Mouse (Mus musculus): Measurements from ENCODE around the gene Tnn.

Gene Tnn

DNA sequence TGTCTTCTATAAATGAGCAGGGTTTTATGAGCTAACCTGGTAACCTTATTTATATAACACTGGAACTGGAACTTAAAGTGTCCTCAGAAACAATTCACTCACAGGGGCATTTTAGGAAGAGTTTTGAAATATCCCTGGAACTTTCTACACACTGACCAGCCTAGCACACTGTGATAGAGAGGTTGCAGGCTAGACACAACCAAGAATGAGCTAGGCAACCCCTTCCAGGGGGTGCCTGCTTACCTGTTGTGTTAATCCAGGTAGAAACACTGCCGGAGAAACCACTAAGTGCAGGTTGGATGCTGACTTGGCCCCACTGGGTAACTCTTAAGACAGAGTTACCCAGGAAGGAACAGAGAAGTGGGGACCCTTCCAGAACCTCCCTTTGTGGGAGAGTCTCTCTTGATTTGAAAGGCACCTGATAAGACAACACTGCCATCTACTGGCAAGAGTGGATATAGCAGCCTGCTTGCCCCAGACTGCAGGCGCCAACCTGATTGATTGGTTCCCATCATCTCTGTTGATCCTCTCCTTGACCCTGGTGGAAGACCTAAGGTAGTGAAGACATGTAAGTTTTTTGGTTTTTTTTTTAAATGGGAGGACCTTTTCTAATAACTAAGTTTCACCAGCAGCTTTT lies 72.5 kb downstream of the Tnn start:
- peak; percentile 91 to 92 for DNase-seq

DNA sequence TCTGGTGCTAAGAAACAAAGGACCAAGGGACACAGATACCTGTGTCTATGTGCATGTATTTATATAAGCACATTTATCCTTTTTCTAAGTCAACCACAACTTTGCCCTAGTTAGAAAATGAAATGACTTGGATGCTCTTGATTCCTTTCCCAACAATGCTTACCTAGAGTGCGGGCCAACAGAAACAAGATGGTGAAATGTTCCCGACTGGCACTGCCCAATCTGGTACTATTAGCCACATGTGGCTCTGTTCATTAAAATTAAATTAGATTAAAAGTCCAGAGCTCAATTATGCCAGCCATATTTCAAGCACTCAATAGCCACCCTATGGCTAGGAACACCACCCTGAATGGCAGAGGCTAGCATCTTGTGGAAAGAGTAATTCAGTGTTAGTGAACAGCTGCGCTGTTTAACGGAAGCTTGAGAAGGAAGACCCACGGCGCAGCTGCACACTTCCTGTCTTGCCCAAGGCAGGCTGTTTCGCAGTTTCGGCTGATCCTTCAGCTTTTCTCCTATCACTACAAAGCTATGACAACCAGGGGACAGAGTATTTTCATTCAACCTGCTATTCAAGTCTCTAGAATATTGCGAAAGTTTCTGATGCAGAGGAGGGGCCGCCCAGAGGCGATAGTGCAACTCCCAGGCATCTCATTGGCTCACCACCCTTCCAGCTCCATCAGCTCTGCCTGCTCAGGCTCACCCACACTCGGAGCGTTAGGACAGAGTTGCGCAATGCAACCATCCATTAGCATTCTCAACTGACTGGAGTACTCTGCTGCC lies 74.3 kb downstream of the Tnn start:
- peak; percentile 52 to 55 for DNase-seq

DNA sequence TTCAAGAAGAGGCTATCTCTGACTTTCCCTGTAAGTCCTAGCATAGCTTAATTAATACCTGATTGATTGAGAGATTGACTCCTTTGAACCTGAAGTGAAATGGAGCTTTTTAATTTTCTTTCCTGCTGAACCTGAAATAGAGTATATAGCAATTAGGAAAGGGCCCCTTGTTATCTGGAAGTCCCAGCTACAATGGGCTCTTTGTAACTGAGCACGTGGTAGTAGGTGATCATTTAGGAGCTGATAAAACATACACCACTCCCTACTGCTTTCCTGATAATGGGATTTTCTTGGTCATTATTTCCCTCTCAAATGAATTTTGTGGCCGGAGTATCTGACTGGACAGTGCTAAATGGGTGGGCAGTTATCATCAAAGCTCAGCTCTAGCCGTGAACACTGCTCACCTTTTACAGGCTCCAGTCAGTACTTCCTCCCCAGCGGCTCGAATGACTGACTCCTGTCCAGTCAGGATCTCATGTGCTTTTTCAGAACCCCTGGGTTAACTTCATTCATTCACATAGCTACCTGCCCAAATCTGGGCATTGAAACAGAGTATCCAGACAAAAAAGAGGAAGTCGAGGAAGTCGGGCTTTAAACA lies 88.7 kb downstream of the Tnn start:
- DNase-seq: no peak

DNA sequence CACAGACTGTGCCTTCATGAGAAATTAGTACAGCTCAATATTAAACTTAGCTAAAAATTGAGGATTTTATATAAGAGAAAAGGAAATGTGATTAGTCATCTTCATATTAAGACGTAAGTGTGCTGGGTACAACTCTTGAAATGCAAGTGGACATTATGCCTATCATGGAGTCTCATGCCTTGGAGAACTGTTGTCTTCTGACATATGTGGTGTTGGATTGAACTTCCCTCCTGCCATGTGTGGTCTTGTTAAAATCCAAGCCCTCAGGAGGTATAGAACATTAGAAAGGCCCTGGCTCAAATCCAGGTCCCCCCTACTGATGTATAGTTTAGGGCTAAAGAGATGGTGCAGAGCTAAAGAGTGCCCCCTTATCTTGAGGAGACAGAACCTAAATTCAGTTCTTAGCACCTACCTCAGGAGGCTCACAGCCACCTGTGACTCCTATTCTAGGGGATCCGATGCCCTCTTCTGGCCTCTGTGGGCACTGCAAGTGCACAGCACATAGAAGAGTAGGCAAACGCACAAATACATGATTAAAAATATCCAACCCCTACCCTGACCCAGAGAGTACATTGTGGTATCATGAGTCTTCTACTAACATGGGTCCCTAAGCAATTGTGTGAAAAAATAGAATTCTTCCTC lies 91.5 kb downstream of the Tnn start:
- DNase-seq: peak; percentile 85 to 86

DNA sequence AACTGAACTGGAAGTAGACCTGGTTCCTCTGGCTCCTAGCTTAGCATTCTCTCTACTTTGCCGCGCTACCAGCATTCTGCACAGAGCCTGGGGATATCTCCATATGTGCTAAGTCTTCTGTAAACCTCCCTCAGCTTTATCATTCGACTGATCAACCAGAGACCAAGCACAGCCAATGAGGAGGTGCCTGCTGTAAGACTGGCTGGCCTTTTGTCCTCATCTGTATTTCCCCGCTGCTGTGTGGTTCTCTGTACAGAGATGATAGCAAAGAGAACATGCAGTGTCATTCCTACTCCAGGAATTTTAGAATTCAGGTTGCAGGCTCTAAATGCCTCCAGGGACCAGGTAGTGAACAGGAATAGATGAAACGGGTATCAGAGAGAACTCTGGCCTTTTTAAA lies 92.1 kb downstream of the Tnn start:
- no peak for DNase-seq

GRCm38 (mm10) chr1:160060542-160060941 lies 92.8 kb downstream of the Tnn start:
- DNase-seq: no peak

DNA sequence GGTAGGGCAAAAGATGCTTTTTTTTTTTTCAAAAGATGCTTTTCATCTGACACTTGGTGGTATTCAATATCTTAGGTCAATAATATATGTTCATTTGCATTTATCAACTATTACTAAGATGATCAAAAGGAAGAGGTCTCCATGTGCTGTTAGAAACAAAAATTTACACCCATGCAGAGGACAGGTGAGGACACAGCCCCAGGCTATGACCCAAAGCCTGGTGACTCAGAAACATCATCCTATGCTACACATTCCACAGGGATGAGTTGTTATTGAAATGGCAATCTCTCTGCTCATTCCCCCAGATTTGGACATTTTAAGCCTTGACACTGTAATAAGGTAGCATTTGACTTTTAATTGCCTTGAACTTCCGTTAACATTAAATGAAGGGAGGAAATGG lies 93.5 kb downstream of the Tnn start:
- no peak for DNase-seq

GRCm38 (mm10) chr1:160057657-160058056 lies 95.7 kb downstream of the Tnn start:
- no peak for DNase-seq

- DNase-seq: peak in 1 of 2 experiments; percentile 37
Measured at GRCm38 (mm10) chr1:160054366-160055078, 98.9 kb downstream of the Tnn start.

- no peak for DNase-seq
Measured at GRCm38 (mm10) chr1:160053510-160054305, 99.7 kb downstream of the Tnn start.

- peak; percentile 74 to 77 for DNase-seq
Measured at GRCm38 (mm10) chr1:160052556-160053315, 100.6 kb downstream of the Tnn start.

GRCm38 (mm10) chr1:160050898-160051297 lies 102.5 kb downstream of the Tnn start:
- no peak for DNase-seq

DNA sequence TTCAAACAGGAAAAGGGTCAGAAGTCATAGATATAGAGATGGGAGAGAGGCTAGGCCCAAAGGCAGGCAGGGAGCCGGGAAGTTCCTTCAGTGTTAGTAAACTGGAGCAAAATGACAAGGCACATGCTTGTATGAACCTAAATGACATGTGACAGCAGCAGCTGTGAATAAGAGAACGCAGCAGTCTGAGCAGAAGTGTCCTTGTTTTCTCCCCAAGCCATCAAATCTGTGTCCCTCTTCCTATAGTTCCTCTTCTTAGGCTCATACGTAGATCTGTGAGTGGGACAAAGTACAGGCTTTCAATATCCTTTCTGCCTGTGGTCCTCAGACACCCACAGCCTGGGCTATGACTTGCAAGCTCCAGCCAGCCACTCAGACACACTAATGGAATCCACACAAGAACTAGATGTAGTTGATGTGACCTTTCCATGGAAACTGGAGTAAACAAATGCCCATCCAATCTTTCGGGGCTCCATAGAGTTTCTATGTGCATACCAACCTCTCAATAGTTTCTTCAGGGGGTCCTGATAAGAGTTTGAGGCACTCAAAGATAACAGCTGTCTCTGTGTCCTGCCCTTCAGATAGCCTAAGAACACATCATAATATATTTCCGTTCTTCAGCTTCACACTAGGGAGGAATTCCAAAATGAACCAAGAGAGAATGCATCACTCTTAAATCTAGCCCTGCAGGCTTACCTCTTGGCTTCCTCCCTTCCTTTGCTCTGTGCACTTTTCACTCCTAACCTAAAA lies 104.1 kb downstream of the Tnn start:
- DNase-seq: peak in 1 of 2 experiments; percentile 3

DNA sequence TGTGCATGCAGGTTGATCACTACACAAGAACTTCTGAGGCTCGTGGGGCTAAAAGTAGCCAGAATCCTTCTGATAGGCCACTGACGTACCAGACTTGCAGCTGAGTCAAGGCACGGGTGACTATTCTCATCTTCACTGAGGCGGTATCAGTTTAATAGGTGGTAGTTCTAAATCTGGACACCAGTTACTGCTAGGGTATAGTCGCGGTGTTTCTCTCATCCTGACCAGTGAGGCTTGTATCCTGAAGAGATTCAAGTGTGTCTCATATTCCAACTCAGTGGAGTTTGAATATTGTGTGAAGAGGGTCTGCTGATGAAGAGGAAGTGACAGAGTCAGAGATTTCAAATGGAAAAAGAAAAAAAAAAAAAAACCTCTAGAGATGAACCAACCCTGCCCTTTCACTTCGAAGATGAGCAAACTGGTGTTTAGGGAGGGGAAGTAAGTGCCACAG lies 105.9 kb downstream of the Tnn start:
- peak; percentile 71 for DNase-seq

GRCm38 (mm10) chr1:160046786-160047185 lies 106.6 kb downstream of the Tnn start:
- no peak for DNase-seq

GRCm38 (mm10) chr1:160045971-160046370 lies 107.4 kb downstream of the Tnn start:
- no peak for DNase-seq

- DNase-seq: peak in 1 of 2 experiments; percentile 50
Measured at GRCm38 (mm10) chr1:160045056-160045715, 108.2 kb downstream of the Tnn start.

- DNase-seq: peak; percentile 86 to 87
Measured at GRCm38 (mm10) chr1:160044237-160045021, 109.0 kb downstream of the Tnn start, which contains the start of gene 4930523C07Rik. 4930523C07Rik (plus strand) TSS chr1:160044382.
